Mouse (Mus musculus): ENCODE data around the gene Enam.
A peak's percentile ranks its signal among the peaks of the same experiment; 100 is the strongest.
"Not testable (repeated sequence)": the region's sequence is repeated elsewhere in the genome, so short reads cannot be mapped to it uniquely, and the experiment has no call there.

Enam gene

DNA sequence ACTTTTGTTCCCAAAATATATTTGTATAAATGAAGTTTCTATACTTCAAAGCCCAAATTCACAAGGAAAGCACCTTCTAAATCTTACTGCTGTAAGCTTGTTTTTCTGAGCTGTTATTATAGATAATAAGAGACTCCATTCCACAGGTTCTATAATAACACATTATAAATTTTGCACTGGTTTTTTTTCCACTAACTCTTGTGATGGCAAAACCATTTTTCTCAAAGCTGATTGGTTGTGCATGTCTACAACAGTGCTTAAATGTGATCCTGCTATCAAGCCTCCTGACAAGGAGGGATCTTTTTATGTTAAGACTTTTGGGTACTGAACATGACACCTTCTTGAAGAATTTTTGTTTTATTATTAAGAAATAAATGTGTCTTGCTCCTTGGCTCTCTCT lies at the start of gene Enam:
Gene Enam, plus strand, starts transcription at position 301 of the 400 bp plus-strand sequence.
- DNase-seq (ENCODE audit: low spot score in 2 of 2): no peak

GRCm38 (mm10) chr5:88455691-88456090 lies 32.1 kb upstream of the Enam start, which contains the start of gene Ambn:
Gene Ambn, plus strand, starts transcription at chr5:88455991.
- no peak for DNase-seq (ENCODE audit: low spot score in 2 of 2)

GRCm38 (mm10) chr5:88467471-88467870 lies 20.3 kb upstream of the Enam start:
- no peak for DNase-seq (ENCODE audit: low spot score in 2 of 2)

DNA sequence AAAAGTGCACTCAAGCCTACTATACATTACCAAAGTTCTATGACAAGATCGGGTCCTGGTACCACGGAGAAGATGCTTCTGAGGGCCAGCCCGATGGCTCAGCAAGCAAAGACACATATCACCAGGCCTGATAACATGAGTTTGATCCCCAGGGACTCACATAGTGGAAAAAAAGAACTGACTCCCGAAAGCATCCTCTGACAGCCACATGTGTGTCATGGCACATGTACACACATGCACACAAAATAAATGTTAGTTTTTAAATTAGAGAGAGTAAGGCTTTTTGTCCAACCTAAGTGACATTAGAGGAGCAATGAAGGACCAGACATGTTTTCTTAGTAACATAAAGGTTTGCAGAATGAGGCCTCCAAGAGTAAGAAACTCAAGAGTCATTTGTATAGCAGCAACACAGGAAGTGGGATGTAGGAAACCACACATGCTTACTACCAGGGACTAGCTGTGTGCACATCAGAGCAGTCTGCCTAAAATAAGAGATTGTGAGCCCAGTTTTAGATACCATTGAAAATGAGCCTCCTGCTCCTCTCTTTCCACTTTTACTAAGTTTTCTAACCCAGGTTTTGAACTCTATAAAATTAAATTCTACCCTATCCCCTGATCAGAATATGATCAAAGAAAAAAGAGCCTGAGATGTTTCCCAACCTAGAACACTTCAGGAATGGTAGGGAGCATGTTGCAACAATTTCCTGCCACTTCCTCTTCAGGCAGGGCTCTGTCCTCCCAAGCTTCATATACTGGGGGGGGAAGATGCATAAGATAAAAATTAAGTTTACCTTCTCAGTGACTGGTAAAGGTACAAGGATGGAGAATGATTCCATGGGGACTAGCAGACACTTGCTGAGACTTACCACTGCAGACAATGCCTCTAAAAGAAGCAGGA lies 18.7 kb upstream of the Enam start:
- DNase-seq (ENCODE audit: low spot score in 2 of 2): no peak

- no peak for DNase-seq (ENCODE audit: low spot score in 2 of 2)
These were observed 1.2 kb downstream of the Enam start for GRCm38 (mm10) chr5:88489004-88489403.

DNA sequence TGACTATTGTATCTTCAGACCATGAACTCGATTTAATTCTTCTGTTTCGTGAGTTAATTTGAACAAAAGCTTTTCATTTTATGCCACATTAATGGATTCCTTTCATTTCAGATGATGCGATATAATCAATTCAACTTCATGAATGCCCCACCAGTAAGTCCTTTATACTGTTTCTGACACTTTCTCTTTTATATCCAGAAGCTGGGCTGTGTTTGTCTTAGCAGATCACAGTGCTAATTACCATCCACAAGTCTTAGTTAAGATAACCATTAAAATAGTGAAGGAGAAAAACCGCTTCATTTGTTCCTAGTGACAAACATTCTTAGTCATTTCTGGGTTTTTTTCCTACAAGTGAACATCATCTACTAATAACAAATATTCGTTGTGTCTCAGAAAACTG lies 3.3 kb downstream of the Enam start:
- no peak for DNase-seq (ENCODE audit: low spot score in 2 of 2)

DNA sequence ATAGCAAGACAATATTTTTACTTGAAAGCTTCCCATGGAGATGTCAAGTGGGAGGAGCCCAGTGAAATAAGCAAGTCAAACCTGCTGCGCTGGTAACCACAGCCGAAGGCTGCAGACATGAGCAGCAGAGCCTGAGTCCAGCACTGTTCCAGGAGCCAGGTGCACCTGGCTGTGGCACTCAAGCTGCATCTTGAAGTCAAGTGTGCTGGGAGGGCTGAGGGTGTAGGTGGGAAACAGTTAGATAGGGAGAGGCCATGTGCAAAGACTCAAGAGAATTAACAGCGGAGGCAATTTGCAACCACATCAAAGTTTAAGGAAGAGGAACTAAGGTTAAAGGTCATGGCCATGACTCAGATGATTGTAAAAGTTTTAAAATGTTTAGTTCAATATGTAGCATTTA lies 12.0 kb downstream of the Enam start:
- no peak for DNase-seq (ENCODE audit: low spot score in 2 of 2)

DNA sequence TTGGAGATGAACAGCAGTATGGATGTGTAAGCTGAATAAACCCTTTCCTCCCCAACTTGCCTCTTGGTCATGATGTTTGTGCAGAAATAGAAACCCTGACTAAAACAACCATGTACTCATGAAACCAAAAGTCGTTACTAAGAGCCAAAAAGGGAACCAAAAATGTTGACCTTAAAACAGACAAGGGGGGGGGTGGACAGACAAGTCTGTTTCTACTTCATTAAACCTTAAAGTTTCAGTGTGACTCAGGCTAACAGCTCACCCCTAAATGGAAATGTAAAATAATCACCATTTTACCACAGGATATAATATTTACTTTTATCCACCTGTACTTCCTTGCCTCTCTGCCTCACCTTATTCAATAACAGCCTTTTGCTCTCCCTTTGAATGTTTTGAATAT lies 20.8 kb downstream of the Enam start:
- DNase-seq (ENCODE audit: low spot score in 2 of 2): no peak

- DNase-seq (ENCODE audit: low spot score in 2 of 2): no peak
These were observed 21.2 kb downstream of the Enam start for GRCm38 (mm10) chr5:88508990-88509389.

- peak; percentile 11 to 27 for DNase-seq (ENCODE audit: low spot score in 2 of 2)
These were observed 31.5 kb downstream of the Enam start for GRCm38 (mm10) chr5:88519232-88519631.

DNA sequence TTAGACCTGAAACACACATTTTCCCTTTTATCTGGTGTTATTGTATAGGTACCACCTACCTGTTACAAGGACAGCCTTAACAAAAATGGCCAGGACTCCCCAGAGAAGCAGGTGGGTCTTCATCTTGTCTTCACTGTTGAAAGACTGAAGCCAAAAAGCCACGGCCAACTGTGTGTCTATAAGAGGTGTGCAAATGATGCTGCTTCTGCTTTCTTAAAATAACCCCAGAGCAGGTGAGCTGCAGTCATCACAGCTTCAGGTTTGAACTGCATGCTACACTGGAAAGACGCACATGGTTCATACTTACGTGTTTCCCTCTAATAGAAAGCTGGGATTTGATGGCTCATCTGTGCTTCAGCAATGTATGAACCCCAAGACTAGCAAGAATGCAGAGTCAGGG lies 39.9 kb downstream of the Enam start, which contains the start of gene Jchain:
Gene Jchain, minus strand, starts transcription at position 235 of the 400 bp plus-strand sequence.
- no peak for DNase-seq (ENCODE audit: low spot score in 2 of 2)

DNA sequence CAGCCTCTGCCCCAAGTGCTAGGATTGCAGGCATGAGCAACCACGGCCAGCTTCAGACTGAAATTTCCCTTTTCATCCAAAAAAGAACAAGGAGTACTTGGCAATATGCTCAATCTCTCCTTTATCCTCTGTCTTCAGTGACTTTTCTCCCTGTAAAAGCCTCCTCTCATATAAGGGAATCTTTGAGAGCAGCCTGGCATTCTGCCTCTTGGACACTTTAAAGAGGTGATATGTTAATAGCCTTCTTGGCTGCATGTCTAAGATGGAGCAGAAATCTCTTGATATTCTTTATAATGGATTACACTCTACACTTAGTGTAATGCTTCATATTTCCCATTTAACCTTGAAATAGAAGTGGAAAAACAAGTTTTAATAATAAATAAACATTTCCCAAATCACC lies 43.1 kb downstream of the Enam start:
- no peak for DNase-seq (ENCODE audit: low spot score in 2 of 2)

DNA sequence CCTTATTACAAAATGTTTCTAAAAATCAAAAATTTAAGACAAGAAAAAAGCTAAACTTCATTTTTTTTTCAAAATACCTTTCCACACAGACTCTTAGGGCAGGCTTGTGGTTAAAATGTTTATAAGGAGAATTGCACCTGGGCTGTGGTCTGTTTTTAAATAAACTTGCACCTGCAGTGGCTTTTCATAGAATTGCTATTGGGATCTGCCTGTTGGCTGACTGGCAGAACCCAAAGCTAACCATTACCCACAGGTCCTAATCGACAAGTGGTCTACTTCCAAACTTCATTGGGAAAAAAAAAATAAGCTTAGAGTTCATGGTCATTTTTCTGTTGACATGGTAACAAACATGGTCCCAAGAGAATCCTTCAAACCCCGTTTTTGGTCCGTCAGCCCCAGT lies 46.9 kb downstream of the Enam start:
- DNase-seq (ENCODE audit: low spot score in 2 of 2): no peak

- DNase-seq (ENCODE audit: low spot score in 2 of 2): no peak
These were observed 53.1 kb downstream of the Enam start for GRCm38 (mm10) chr5:88540845-88541244.

- peak; percentile 24 to 27 for DNase-seq (ENCODE audit: low spot score in 2 of 2)
These were observed 55.0 kb downstream of the Enam start for GRCm38 (mm10) chr5:88542651-88543282.

DNA sequence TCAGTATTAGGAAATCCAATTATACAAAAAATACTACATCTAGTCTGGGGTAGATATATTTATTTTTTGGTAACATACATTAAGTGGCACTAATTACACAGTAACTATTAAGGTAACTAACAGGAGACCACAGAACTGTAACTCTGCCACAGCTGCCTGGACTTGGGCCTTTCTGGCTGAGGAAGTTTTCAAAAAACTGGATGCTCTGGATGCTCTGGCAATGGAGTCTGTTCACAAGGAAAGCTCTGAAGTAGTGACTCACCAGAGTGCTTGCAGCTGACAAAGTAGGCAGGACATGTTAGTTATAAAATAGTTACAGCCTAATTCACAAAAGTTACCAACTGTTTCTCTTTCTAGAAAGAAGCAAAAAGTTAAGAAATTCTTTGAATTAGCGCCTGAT lies 56.6 kb downstream of the Enam start:
- DNase-seq (ENCODE audit: low spot score in 2 of 2): not testable (repeated sequence)

GRCm38 (mm10) chr5:88545536-88545935 lies 57.8 kb downstream of the Enam start:
- no peak for DNase-seq (ENCODE audit: low spot score in 2 of 2)

DNA sequence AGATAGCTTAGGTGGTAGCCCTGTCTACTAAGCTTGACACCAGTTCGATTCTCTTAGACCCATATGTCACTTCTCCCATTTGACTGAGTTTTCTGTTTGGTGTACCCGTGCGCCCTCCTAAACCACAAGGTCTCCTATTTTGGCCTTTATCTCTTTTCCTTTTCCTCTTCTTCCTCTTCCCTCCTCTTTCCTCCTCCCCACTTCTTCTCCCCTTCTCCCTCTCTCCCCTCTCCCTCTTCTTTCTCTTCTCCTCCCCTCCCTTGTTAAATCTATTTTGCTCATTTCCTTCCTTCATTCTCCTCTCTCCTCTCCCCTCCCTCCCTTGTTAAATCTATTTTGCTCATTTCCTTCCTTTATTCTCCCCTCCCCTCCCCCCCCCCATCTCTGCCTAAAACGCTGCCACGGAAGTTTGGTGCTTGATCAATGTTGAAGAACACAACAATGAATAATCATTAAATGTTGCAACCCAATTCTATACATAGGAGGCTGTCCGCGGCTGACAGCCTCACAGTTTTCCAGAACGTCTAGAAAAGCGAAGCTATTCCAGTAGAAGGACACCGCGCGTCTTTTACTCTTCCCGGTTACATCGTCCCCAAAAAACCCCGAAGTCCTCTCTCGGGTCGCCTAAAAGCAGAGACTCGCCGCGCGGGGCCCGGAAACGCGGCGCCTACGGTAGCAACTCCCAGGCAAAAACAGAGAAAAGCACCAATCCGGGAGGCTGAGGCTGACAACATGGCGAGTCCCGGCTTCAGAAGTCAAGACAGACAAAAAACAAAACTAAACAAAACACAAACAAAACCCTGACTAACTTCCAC lies 65.7 kb downstream of the Enam start:
- no peak for DNase-seq (ENCODE audit: low spot score in 2 of 2)

DNA sequence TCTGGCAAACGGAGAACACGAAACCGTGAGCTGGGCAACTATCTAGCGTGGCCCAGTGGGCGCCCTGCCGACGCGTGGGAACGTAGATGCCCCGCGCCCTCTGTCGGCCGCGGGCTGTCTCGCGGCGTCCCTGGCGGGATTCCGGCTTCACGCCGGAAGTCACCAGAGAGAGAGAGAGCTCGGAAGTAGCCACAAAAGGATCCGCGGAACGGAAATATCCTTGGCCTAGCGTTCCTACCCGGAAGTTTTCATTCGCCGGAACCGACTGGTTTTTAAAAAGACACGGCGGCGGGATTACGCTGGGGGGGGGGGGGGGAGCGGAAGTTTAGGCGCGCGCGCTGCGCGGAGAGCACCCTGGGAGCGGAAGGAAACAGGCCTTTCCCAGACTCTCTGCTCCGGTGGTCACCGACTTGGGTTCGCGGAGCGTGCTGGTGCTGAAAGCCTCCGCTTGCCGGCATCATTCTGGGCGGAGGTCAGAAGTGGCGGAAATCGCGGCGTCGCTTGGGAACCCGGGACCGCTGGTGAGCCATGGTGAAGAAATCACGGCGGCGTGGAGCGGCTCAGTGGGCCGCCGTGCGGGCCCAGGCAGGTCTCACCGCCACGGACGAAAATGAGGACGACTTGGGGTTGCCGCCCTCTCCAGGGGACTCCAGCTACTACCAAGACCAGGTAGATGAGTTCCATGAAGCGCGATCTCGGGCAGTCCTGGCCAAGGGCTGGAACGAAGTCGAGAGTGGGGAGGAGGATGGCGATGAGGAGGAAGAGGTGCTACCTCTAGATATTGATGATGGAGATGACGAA lies 66.5 kb downstream of the Enam start, which contains the start of gene Utp3:
Gene Utp3, plus strand, starts transcription at position 377 of the 801 bp plus-strand sequence.
- DNase-seq (ENCODE audit: low spot score in 2 of 2): peak; percentile 90 to 94
